Comparison of ENCODE assay signal across 26 mouse cellular contexts in the genomic region with DNA sequence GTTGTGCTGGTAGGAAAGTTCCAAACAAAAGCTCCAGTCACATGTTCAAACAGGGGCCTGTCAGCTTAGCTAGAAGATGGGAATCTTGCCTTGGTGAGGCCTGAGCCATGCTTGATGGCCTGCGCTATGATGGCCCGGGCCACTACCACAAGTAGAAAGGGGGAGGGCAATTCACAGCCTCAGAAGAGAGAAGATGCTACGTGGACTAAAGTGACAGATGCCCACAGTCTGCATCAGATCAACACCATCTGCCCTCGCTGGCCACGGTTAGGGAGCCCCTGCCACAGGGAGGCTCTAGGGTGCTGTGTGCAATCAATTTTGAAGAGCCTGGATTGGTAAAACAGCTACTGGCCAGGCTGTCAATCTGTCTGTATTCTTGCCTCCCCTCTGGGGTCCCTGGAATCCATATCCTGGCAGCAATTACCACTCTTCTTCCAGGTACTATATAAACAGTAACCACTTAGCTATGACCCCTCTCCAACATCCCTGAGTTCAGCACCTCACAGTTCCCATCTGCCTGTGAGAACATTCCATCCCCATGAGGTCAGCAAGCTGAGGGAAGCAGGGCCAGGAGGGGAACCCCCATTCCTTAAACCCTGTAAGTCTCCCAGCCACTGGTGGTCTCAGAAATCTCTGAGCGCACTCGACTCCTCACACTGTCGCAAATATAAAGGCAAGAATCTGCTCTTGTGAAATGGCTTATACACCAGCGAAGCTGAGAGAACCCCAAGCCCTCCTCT. TPM values are rescaled to one million over a fixed set of nuclear protein-coding genes. Genes with fewer than 3 reads are reported as not detected.
DNase-seq lines count a peak whose midpoint lies in the region; ATAC-seq and TF ChIP-seq lines count a peak whose summit lies in the region.
"Had no signal": no experiment of that assay in that cellular context is flagged by ENCODE, and none has a peak within 500 bp of the region (broad histone marks: within the 10 kb centered on the region; RNA-seq: fewer than 3 reads in every experiment).

No protein-coding gene starts in this region.

- no peak overlapping the region for H3K4me3 ChIP-seq in left cerebral cortex, adult 2 months
- H3K4me3 ChIP-seq: embryonic facial prominence, embryonic 12.5 days; embryonic facial prominence, embryonic 15.5 days; forebrain, embryonic 15.5 days; heart, adult 2 months; heart, embryonic 10.5 days; heart, embryonic 13.5 days; hindbrain, embryonic 12.5 days; hindbrain, embryonic 15.5 days had no signal

- intact Hi-C loops in left cerebral cortex, postnatal 4 days (cut with DNase I) = no loop called here
- intact Hi-C loops in left cerebral cortex, adult 2 months (cut with DNase I) = no loop called here

- DNase-seq in cerebellum, postnatal 10 days = peak; percentile 77 to 84
- no peak for DNase-seq in cerebellum, adult 9-10 months
- DNase-seq in left cerebral cortex, postnatal 4 days = peak; percentile 55
- DNase-seq in left cerebral cortex, adult 2 months (ENCODE audit: extremely low spot score in 1 of 2, low spot score in 2 of 2) = no peak
- DNase-seq in 3T3-L1 (ENCODE audit: low read depth, low spot score) (peak; percentile 55), Patski (ENCODE audit: low read depth, low spot score) (peak; percentile 49)
- no peak for DNase-seq in spleen, postnatal 36 days (ENCODE audit: low spot score in 2 of 2)
- no peak for DNase-seq in thymus, adult 18-20 months
- DNase-seq: adrenal gland, postnatal 10 days; adrenal gland, postnatal 36 days; gastrocnemius, postnatal 25 days; heart, adult 2 months; heart, postnatal 14 days had no signal

- TF ChIP-seq CTCF in left cerebral cortex, adult 2 months (IDR thresholded peaks at IDR 0.05) = no peak
- TF ChIP-seq CTCF in Patski (IDR thresholded peaks at IDR 0.05) = no peak

- CTCF ChIA-PET in Patski (lab: Charles Lee) = interaction anchor here (1.0 to 1.4 kb wide), 3 partner anchors 9 to 54 kb away, joined by 3 read pairs; partner anchors contain the start of gene Gtf3c5

- H3K27me3 ChIP-seq in Patski = no peaks in the 10 kb centered on the region
- H3K27me3 ChIP-seq: embryonic facial prominence, embryonic 12.5 days; embryonic facial prominence, embryonic 15.5 days; forebrain, embryonic 15.5 days; hindbrain, embryonic 15.5 days had no signal

- in situ Hi-C loops in Patski (cut with MboI; ENCODE audit: low pct_unique_long_range_greater_than_20kb) = no loop called here

- no peak overlapping the region for H3K27ac ChIP-seq in left cerebral cortex, adult 2 months
- H3K27ac ChIP-seq: embryonic facial prominence, embryonic 12.5 days; embryonic facial prominence, embryonic 15.5 days; forebrain, embryonic 15.5 days; heart, adult 2 months; heart, embryonic 10.5 days; heart, embryonic 13.5 days; hindbrain, embryonic 12.5 days; hindbrain, embryonic 15.5 days had no signal

- POLR2A ChIA-PET in Patski (lab: Charles Lee) = interaction anchor here (0.6 kb wide), 1 partner anchor 159 kb away, joined by 4 read pairs; no protein-coding TSS in a partner anchor

- peak; percentile 53 for ATAC-seq in Patski
- ATAC-seq: CD4-positive, CD25-positive, alpha-beta regulatory T cell, adult 4 months; forebrain, embryonic 15.5 days; intestine, postnatal 0 days had no signal

RNA-seq across cellular contexts. Expression of gene Tsc1, which starts 3.8 kb away (rescaled TPM):
- total RNA-seq in left cerebral cortex, postnatal 4 days (2021) = 10 to 100 TPM; 56.9 to 58.6 TPM
- 10 to 100 TPM; 53.8 to 57.2 TPM for total RNA-seq in left cerebral cortex, adult 2 months (2021)
- polyA plus RNA-seq in Patski (2021) = 16.8 TPM

RNA-seq across cellular contexts. Expression of gene Gfi1b, which starts 15.5 kb away (rescaled TPM):
- not detected for total RNA-seq in left cerebral cortex, postnatal 4 days (2021)
- total RNA-seq in left cerebral cortex, adult 2 months (2021) = not detected
- polyA plus RNA-seq in Patski (2021) = not detected
- total RNA-seq: adrenal gland, adult 18-20 months; adrenal gland, postnatal 36 days; gastrocnemius, adult 8-10 months; gastrocnemius, postnatal 25 days; heart, adult 2 months; heart, postnatal 14 days had no signal
- polyA plus RNA-seq: C2C12; CD4-positive, CD25-positive, alpha-beta regulatory T cell, adult 4 months; embryonic facial prominence, embryonic 15.5 days; forebrain, embryonic 15.5 days; intestine, embryonic 14.5 days; intestine, postnatal 0 days had no signal

RNA-seq across cellular contexts. Expression of gene Gtf3c5, which starts 53.7 kb away (rescaled TPM):
- total RNA-seq in left cerebral cortex, postnatal 4 days (2021) = 10 to 100 TPM; 26.6 to 27.8 TPM
- total RNA-seq in left cerebral cortex, adult 2 months (2021) = 10 to 100 TPM; 18.3 TPM
- 30.5 TPM for polyA plus RNA-seq in Patski (2021)

Comparison
In these comparisons a context has a peak if more than half of its experiments do, and no peak if none do; other contexts are left out.
1. DNase-seq: peak in cerebellum, postnatal 10 days (2 of 2), left cerebral cortex, postnatal 4 days (single experiment), 3T3-L1 (single experiment) and Patski (single experiment); none in cerebellum, adult 9-10 months (single experiment), left cerebral cortex, adult 2 months (0 of 2), spleen, postnatal 36 days (0 of 2) and thymus, adult 18-20 months (0 of 2).